Mouse (Mus musculus): ENCODE measurements around the gene Raf1. TPM values are rescaled to one million over a fixed set of nuclear protein-coding genes. Genes with fewer than 3 reads are reported as not detected.

Raf1 gene
- 100 to 1,000 TPM; 125 to 131 TPM for total RNA-seq (2021)
- long read RNA-seq, experiment 1, transcript Raf1-201 (17 exons, 3,070 nt): major isoform, 58 of 84 reads
- long read RNA-seq, experiment 1, partial matches to known transcripts: 11 of 84 reads
- long read RNA-seq, experiment 1, other reads (novel, unspliced or antisense): 12 of 84 reads
- long read RNA-seq, experiment 2, transcript Raf1-201 (17 exons, 3,070 nt): major isoform, 77 of 127 reads
- long read RNA-seq, experiment 2, partial matches to known transcripts: 17 of 127 reads
- long read RNA-seq, experiment 2, other reads (novel, unspliced or antisense): 26 of 127 reads

- DNase-seq (ENCODE audit: low spot score in 2 of 2): peak; percentile 91 to 93
Observed at GRCm38 (mm10) chr6:115676452-115677128, at the start of gene Raf1. TSS of gene Raf1 (minus strand) at chr6:115676635.

GRCm38 (mm10) chr6:115722246-115722645 is 45.8 kb upstream of the Raf1 start:
- DNase-seq (ENCODE audit: low spot score in 2 of 2): no peak

- no peak for DNase-seq (ENCODE audit: low spot score in 2 of 2)
Observed at GRCm38 (mm10) chr6:115717715-115718558, 41.5 kb upstream of the Raf1 start.

- no peak for DNase-seq (ENCODE audit: low spot score in 2 of 2)
Observed at GRCm38 (mm10) chr6:115717101-115717652, 40.7 kb upstream of the Raf1 start.

- DNase-seq (ENCODE audit: low spot score in 2 of 2): no peak
Observed at GRCm38 (mm10) chr6:115711261-115711660, 34.8 kb upstream of the Raf1 start.

- DNase-seq (ENCODE audit: low spot score in 2 of 2): no peak
Observed at GRCm38 (mm10) chr6:115702901-115703300, 26.5 kb upstream of the Raf1 start.

GRCm38 (mm10) chr6:115701302-115701701 is 24.9 kb upstream of the Raf1 start:
- DNase-seq (ENCODE audit: low spot score in 2 of 2): no peak

- no peak for DNase-seq (ENCODE audit: low spot score in 2 of 2)
Observed at GRCm38 (mm10) chr6:115700778-115701177, 24.3 kb upstream of the Raf1 start.

GRCm38 (mm10) chr6:115698699-115699098 is 22.3 kb upstream of the Raf1 start:
- no peak for DNase-seq (ENCODE audit: low spot score in 2 of 2)

- DNase-seq (ENCODE audit: low spot score in 2 of 2): no peak
Observed at GRCm38 (mm10) chr6:115697739-115698558, 21.5 kb upstream of the Raf1 start.

- no peak for DNase-seq (ENCODE audit: low spot score in 2 of 2)
Observed at GRCm38 (mm10) chr6:115696707-115697215, 20.3 kb upstream of the Raf1 start.

GRCm38 (mm10) chr6:115695124-115695523 is 18.7 kb upstream of the Raf1 start:
- DNase-seq (ENCODE audit: low spot score in 2 of 2): no peak

- no peak for DNase-seq (ENCODE audit: low spot score in 2 of 2)
Observed at GRCm38 (mm10) chr6:115694441-115694842, 18.0 kb upstream of the Raf1 start.

- no peak for DNase-seq (ENCODE audit: low spot score in 2 of 2)
Observed at GRCm38 (mm10) chr6:115692963-115693730, 16.7 kb upstream of the Raf1 start.

- no peak for DNase-seq (ENCODE audit: low spot score in 2 of 2)
Observed at GRCm38 (mm10) chr6:115692163-115692950, 15.9 kb upstream of the Raf1 start.

- DNase-seq (ENCODE audit: low spot score in 2 of 2): no peak
Observed at GRCm38 (mm10) chr6:115690105-115690504, 13.7 kb upstream of the Raf1 start.

GRCm38 (mm10) chr6:115688589-115688988 is 12.2 kb upstream of the Raf1 start:
- DNase-seq (ENCODE audit: low spot score in 2 of 2): no peak

- no peak for DNase-seq (ENCODE audit: low spot score in 2 of 2)
Observed at GRCm38 (mm10) chr6:115687753-115688152, 11.3 kb upstream of the Raf1 start.

Measured in adrenal gland, postnatal 4 days (tissue).